Mouse (Mus musculus) intestine, embryonic 16.5 days (tissue): Measurements from ENCODE around the gene Abhd5. TPM values are rescaled to one million over a fixed set of nuclear protein-coding genes. Genes with fewer than 3 reads are reported as not detected.

Experiments
- ATAC-seq: fragments of 200-750 bp; cut with Nextera tagmentation; 2 replicates; pipeline ENCODE4 v1.8.0; 2017; ENCODE audit warnings: moderate TSS enrichment, moderate library complexity
- H3K27ac ChIP-seq: fragments of 300-500 bp; sonication (generic); 2 replicates; pipeline ENCODE4 v1.5.1; 2014; ENCODE audit warnings: mild to moderate bottlenecking, low read length
- H3K27me3 ChIP-seq: fragments of 300-500 bp; sonication (generic); replicated peaks from 2 replicates; pipeline ENCODE4 v1.6.1; 2014; ENCODE audit warnings: low read length, control low read depth, mixed read lengths; ENCODE audit not compliant: control insufficient read depth, insufficient read depth
- H3K36me3 ChIP-seq: fragments of 300-500 bp; sonication (generic); 2 replicates; pipeline ENCODE4 v1.6.1; 2014; ENCODE audit warnings: low read length, control low read depth; ENCODE audit not compliant: control insufficient read depth, insufficient read depth
- H3K4me1 ChIP-seq: fragments of 300-500 bp; sonication (generic); 2 replicates; pipeline ENCODE4 v1.6.1; 2014; ENCODE audit warnings: low read length, control low read depth, mixed read lengths; ENCODE audit not compliant: control insufficient read depth, insufficient read depth
- H3K4me2 ChIP-seq: fragments of 300-500 bp; sonication (generic); 2 replicates; pipeline ENCODE4 v1.6.1; 2014; ENCODE audit warnings: low read depth, low read length, control low read depth
- H3K4me3 ChIP-seq: fragments of 300-500 bp; sonication (generic); 2 replicates; pipeline ENCODE4 v1.5.1; 2014; ENCODE audit warnings: mild to moderate bottlenecking, low read length
- H3K9ac ChIP-seq: fragments of 300-500 bp; sonication (generic); 2 replicates; pipeline ENCODE4 v1.6.1; 2014; ENCODE audit warnings: low read depth, low read length
- H3K9me3 ChIP-seq: fragments of 300-500 bp; sonication (generic); 2 replicates; pipeline ENCODE4 v1.6.1; 2016; ENCODE audit warnings: low read length, control low read depth; ENCODE audit not compliant: control insufficient read depth
- WGBS: fragments of 180-500 bp; shearing (Covaris S2); extraction: QIAGEN DNeasy Blood & Tissue Kit; methylation state at CpG from one replicate; pipeline ENCODE4 v1.1.7; 2014; 5-methylcytosine and 5-hydroxymethylcytosine counted together
- polyA plus RNA-seq: library from polyadenylated mRNA; unstranded; fragments of >200 nt; fragmentation: Nextera tagmentation; extraction: Ambion mirVana; gene quantifications from 2 replicates; pipeline ENCODE4 v1.2.1, GENCODE M21; 2015

The Abhd5 gene
- polyA plus RNA-seq, 1 experiment from 2014 or later: 20.8 TPM

DNA sequence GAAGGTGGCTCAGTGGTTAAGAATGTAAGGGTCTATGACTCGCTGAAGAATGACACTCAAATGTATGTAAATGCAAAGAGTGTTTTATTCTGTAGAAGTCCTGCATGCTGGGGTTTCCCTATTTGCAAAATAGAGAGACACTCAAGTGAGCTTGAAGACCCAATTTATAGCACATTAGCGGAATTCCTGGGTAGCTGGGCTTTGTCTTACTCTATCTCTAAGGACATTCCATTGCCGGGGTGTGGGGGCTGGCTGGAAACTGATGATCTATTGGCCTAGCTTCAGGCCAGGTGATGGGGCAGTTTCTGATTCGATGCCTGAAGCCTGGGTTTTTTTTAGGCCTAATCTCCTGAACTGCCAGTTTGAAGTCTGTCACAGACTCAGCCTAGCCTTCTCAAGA, 36.5 kb upstream of the Abhd5 start:
- WGBS: 56% methylated on average over 4 of the region's 4 CpGs

DNA sequence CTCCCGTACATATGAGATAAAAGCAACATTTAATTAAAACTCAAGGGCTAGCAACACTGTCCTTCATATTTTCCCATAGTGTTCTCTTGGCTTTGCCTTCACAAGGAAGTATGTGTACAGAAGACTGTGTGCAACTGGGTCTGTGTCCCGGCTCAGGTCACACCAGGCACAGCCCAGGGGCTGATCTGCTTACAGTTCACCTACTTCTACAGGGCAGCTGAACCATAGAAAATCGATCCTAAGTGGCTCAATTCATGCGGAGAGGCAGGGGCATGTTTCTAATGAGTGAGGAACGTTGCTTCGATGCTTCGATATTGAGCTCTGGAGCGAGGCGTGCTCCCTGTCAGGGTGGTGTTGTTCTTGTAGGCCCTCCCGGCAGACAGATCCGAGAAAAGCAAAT, 35.9 kb upstream of the Abhd5 start:
- H3K27me3 ChIP-seq: no peaks in the 10 kb centered on the region
- H3K4me2 ChIP-seq: no peak overlapping the region
- H3K4me1 ChIP-seq: peaks cover 3% of the 10 kb centered on the region; the same call in 1 of the 2 replicates
- H3K4me3 ChIP-seq: no peak overlapping the region
- no peaks in the 10 kb centered on the region for H3K36me3 ChIP-seq
- no peaks in the 10 kb centered on the region for H3K9me3 ChIP-seq
- no peak overlapping the region for H3K9ac ChIP-seq
- H3K27ac ChIP-seq: no peak overlapping the region
- no peak for ATAC-seq
- 81% methylated on average over 11 of the region's 11 CpGs for WGBS

More for the DNA sequence above, 36.5 kb upstream of the Abhd5 start:
- Histone ChIP-seq H3K9me3 (no peaks in the 10 kb centered on the region), H3K27ac (no peak overlapping the region), H3K27me3 (no peaks in the 10 kb centered on the region), H3K9ac (no peak overlapping the region), H3K4me3 (no peak overlapping the region), H3K4me2 (no peak overlapping the region), H3K36me3 (no peaks in the 10 kb centered on the region), H3K4me1 (peaks cover 3% of the 10 kb centered on the region; the same call in 1 of the 2 replicates)
- no peak for ATAC-seq

- no peaks in the 10 kb centered on the region for H3K27me3 ChIP-seq
These were observed 34.8 kb upstream of the Abhd5 start for GRCm38 (mm10) chr9:122316562-122316961.

DNA sequence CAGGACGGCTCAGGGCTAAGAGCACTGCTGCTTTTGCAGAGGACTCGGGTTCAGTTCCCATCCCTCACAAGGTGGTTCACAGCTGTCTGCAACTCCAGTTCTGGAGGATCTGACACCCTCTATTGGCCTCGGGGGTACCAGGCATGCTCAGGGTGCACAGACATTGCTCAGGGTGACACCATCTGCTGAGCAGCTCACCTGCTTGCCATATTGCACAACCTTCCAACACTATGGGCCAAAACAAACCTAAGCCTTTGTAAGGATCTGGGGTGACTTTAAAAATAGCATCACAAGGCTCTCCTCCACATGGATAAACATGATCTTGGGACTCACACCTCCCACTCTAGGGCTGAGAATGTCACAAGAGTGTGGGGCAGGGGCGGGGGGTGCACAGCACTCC, 30.8 kb upstream of the Abhd5 start:
- 93% methylated on average over 4 of the region's 4 CpGs for WGBS
- H3K4me2 ChIP-seq: no peak overlapping the region
- H3K36me3 ChIP-seq: no peaks in the 10 kb centered on the region; the same call in 1 of the 2 replicates

More at GRCm38 (mm10) chr9:122316562-122316961, 34.8 kb upstream of the Abhd5 start:
- H3K27ac ChIP-seq: no peak overlapping the region
- no peak for ATAC-seq
- no peaks in the 10 kb centered on the region for H3K36me3 ChIP-seq
- no peak overlapping the region for H3K4me2 ChIP-seq
- no peak overlapping the region for H3K4me3 ChIP-seq
- H3K9ac ChIP-seq: no peak overlapping the region
- WGBS: 68% methylated on average over 7 of the region's 7 CpGs
- no peaks in the 10 kb centered on the region for H3K4me1 ChIP-seq
- H3K9me3 ChIP-seq: no peaks in the 10 kb centered on the region

DNA sequence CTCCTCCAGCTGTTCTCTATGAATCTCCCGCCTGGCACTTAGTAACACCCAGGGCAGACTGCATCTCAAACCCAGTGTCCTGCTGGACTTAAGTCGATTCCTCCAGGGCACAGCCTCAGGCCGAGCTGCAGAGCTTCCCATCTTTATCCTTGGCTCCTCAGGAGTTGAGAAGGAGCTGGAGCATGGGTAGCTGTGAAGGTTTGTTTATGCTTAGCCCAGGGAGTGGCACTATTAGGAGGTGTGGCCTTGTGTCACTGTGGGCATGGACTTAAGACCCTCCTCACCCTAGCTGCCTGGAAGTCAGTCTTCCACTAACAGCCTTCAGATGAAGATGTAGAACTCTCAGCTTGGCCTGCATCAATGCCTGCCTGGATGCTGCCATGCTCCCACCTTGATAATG, 29.1 kb upstream of the Abhd5 start:
- Histone ChIP-seq H3K27me3 (no peaks in the 10 kb centered on the region), H3K36me3 (no peaks in the 10 kb centered on the region; the same call in 1 of the 2 replicates), H3K9me3 (no peaks in the 10 kb centered on the region), H3K4me3 (no peak overlapping the region), H3K4me1 (no peaks in the 10 kb centered on the region), H3K4me2 (no peak overlapping the region), H3K9ac (no peak overlapping the region), H3K27ac (no peak overlapping the region)
- WGBS: 66% methylated on average over 3 of the region's 3 CpGs
- ATAC-seq: no peak

More for the DNA sequence above, 30.8 kb upstream of the Abhd5 start:
- H3K4me3 ChIP-seq: no peak overlapping the region
- H3K27me3 ChIP-seq: no peaks in the 10 kb centered on the region
- H3K27ac ChIP-seq: no peak overlapping the region
- no peaks in the 10 kb centered on the region for H3K9me3 ChIP-seq
- H3K9ac ChIP-seq: no peak overlapping the region
- H3K4me1 ChIP-seq: no peaks in the 10 kb centered on the region
- ATAC-seq: no peak

GRCm38 (mm10) chr9:122325996-122326395, 25.4 kb upstream of the Abhd5 start:
- ATAC-seq: no peak
- H3K9ac ChIP-seq: no peak overlapping the region
- no peak overlapping the region for H3K4me2 ChIP-seq
- H3K4me3 ChIP-seq: no peak overlapping the region
- no peaks in the 10 kb centered on the region for H3K27me3 ChIP-seq
- WGBS: 92% methylated on average over 1 of the region's 1 CpGs
- H3K4me1 ChIP-seq: no peaks in the 10 kb centered on the region
- no peaks in the 10 kb centered on the region for H3K9me3 ChIP-seq
- H3K36me3 ChIP-seq: no peaks in the 10 kb centered on the region; the same call in 1 of the 2 replicates
- H3K27ac ChIP-seq: no peak overlapping the region

- no peaks in the 10 kb centered on the region for H3K9me3 ChIP-seq
- no peaks in the 10 kb centered on the region for H3K27me3 ChIP-seq
- no peak overlapping the region for H3K27ac ChIP-seq
- WGBS: 53% methylated on average over 3 of the region's 3 CpGs
- no peaks in the 10 kb centered on the region; the same call in 1 of the 2 replicates for H3K36me3 ChIP-seq
- no peak overlapping the region for H3K4me3 ChIP-seq
- no peaks in the 10 kb centered on the region for H3K4me1 ChIP-seq
- ATAC-seq: no peak
- H3K9ac ChIP-seq: no peak overlapping the region
- H3K4me2 ChIP-seq: no peak overlapping the region
These were observed 23.2 kb upstream of the Abhd5 start for GRCm38 (mm10) chr9:122328199-122328598.

DNA sequence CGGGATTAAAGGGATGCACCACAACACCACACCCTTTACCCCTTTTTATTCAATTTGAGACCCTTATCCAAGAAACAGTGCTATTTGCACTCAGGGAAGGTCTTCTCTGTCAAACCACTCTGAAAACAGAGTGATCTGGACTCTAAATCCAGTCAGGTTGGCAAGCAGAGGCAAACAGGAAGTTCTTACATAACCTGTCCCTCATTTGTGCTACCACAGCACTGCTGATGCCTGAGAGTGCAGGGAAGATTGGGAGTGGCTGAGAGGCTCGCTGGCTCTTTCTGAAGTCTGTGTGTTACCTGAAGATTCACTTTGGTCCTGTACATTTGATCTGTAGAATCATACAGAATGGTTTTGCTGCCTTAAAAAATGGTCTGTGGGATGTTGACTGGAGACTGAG, 14.7 kb upstream of the Abhd5 start:
- no peak for ATAC-seq
- Histone ChIP-seq H3K9me3 (no peaks in the 10 kb centered on the region), H3K4me3 (no peak overlapping the region), H3K4me2 (no peak overlapping the region), H3K27me3 (no peaks in the 10 kb centered on the region), H3K4me1 (peaks cover 6% of the 10 kb centered on the region), H3K27ac (no peak overlapping the region), H3K9ac (no peak overlapping the region), H3K36me3 (no peaks in the 10 kb centered on the region)
- WGBS: 60% methylated on average over 2 of the region's 2 CpGs

DNA sequence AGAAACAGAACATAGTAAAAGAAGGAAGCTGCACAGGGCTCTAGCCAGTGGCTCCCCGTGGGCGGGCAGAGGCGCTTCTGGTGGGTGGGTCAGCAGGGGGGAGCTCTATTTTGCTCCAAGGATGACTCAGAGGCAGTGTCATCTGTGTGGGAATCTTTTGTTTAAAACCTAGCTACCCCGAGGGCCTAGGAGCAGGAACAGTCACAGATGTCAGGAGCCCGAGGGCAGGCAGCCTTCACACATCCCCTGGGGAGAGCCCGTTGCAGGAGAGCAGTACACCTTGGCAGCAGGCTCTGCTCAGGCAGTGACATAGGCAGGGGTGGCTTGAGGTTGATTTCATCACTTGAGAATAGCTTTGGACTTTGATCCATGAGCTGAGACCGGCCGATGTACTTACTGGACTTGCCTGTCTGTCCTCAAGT, 13.9 kb upstream of the Abhd5 start:
- no peaks in the 10 kb centered on the region for H3K36me3 ChIP-seq
- no peak overlapping the region for H3K27ac ChIP-seq
- no peak overlapping the region for H3K4me3 ChIP-seq
- no peaks in the 10 kb centered on the region for H3K27me3 ChIP-seq
- no peaks in the 10 kb centered on the region for H3K9me3 ChIP-seq
- peak; percentile 87 for ATAC-seq
- no peak overlapping the region for H3K9ac ChIP-seq
- no peak overlapping the region for H3K4me2 ChIP-seq
- H3K4me1 ChIP-seq: peaks cover 6% of the 10 kb centered on the region
- 27% methylated on average over 8 of the region's 8 CpGs for WGBS

DNA sequence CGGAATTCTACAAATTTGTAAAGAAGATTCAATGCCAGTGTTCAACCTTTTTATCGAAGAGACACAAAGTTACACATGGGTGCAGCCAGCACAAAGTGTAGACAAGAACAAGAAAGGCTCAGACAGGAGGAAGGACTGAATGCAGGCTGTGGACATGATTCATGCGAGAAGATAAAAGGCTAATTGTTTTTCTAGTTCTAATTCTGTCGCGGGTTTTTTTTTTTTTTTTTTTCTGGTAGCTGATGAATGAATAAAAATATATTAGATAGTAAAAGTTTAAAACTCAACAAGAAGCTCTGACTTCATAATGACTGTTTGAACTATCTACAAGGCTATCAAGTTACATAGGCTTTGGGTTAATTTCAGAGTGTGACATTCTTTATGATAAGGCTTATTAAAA, 11.4 kb upstream of the Abhd5 start:
- Histone ChIP-seq H3K9me3 (no peaks in the 10 kb centered on the region), H3K4me1 (peaks cover 6% of the 10 kb centered on the region), H3K4me3 (no peak overlapping the region), H3K4me2 (no peak overlapping the region), H3K27ac (no peak overlapping the region), H3K9ac (no peak overlapping the region), H3K27me3 (no peaks in the 10 kb centered on the region), H3K36me3 (no peaks in the 10 kb centered on the region)
- no peak for ATAC-seq
- WGBS: 70% methylated on average over 5 of the region's 5 CpGs
